Mouse (Mus musculus): ENCODE measurements around the gene Smpd2. TPM values are rescaled to one million over a fixed set of nuclear protein-coding genes. Genes with fewer than 3 reads are reported as not detected.

Smpd2 gene
- total RNA-seq (2021), result 10 to 100 TPM; 18.5 to 20.6 TPM

DNA sequence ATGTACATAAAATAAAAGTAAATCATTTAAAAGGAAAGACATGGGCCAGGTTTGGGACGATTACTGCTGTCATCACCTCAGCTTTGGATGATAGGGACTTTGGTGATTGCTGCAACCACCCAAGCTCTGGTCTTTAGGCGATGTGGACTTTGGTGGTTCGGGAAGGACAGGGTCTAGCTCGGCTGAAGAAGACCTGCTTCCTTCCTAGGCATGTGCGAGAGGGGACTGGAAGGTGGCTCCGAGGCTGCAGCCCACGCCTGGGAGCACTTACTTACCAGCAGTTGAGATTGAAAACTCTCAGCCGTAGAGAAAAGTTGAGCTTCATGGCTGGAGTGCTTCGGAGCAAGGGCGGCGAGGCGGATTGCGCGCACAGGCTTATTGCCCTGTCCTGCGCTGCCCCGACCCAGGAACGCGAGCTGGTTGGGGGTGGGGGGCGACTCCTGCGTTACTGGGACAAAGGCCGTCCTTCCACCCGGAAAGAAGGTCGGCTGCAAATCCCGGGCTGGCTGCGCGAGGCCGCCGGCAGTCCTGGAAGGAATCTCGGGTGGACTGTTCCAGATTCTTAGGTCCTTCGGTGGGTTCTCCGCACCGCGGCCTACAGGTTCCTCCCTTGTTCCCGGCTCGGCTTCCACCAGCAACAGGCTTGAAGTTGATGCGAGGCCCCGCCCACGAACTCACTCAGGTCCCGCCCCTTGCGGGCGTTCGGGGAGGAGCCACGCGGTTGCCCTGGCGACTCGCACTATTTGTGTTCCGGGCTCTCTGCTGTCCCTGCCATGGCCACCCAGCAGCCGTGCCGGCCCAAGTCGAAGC, at the start of gene Smpd2, which contains the start of gene Ppil6:
Gene Smpd2, minus strand, starts transcription at position 662 of the 810 bp plus-strand sequence.
Gene Ppil6, plus strand, starts transcription at position 732 of the 810 bp plus-strand sequence.
- intact Hi-C loops (cut with DNase I), result no loop called here

DNA sequence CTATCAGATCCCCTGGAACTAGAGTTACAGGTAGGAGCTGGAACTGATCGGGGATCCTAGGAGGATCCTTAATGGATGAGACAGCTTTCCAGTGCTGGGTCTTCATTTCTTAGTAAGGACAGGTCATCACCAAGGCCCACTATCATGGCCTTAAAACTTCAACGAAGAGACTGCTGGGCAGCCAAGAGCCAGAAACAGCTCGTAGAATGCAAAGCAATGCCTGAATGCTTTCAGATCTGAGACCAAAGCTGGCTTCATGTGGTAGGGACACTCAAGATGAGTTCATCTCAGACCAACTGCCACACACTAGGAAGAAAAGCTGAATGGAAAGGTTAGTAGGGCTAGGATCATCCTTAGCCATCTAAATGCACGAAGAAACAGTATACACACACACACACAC, 48.8 kb upstream of the Smpd2 start:
- intact Hi-C loops (cut with DNase I), result no loop called here
- no peak for DNase-seq (ENCODE audit: low spot score in 2 of 2)

More for the DNA sequence above, at the start of gene Smpd2, which contains the start of gene Ppil6:
- DNase-seq (ENCODE audit: low spot score in 2 of 2), result peak; percentile 90

GRCm38 (mm10) chr10:41537983-41538330, 47.8 kb upstream of the Smpd2 start:
- no peak for DNase-seq (ENCODE audit: low spot score in 2 of 2)
- intact Hi-C loops (cut with DNase I), result no loop called here

GRCm38 (mm10) chr10:41537226-41537982, 47.2 kb upstream of the Smpd2 start:
- intact Hi-C loops (cut with DNase I), result no loop called here
- DNase-seq (ENCODE audit: low spot score in 2 of 2), result no peak

DNA sequence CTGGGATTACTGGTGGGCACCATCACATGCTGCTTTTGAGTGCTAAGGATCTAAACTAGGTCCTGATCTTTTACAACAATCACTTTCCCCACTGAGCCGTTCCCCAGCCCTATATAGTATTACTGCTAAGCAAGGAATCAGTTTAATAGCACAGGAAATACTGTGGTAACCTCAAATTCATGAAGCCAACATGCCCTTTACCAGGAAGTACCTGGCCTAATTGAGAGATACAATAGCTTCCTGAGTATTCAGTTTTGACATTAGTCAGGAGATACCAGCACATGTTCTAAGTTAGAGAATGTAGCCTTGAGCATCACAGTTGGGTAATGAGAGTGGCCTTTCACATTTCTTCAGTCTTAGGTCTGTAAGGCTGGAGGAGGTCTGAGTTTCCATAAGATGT, 46.5 kb upstream of the Smpd2 start:
- DNase-seq (ENCODE audit: low spot score in 2 of 2), result no peak
- intact Hi-C loops (cut with DNase I), result no loop called here

DNA sequence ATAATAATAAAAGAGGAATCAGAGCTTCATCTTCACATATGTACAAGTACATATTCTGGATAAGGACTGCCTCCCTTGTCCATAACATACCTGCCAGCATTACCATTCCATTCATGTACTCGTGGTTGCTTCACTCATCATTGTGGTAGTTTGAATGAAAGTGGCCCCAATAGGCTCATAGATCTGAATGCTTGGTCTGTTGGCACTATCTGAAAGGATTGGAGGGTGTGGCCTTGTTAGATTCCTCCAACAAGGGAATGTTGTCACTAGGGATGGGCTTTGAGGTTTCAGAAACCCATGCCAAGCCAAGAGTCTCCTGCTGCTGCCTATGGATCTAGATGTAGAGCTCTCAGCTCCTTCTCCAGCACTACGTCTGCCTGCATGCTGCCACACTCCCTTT, 45.8 kb upstream of the Smpd2 start:
- intact Hi-C loops (cut with DNase I), result no loop called here
- DNase-seq (ENCODE audit: low spot score in 2 of 2), result no peak

DNA sequence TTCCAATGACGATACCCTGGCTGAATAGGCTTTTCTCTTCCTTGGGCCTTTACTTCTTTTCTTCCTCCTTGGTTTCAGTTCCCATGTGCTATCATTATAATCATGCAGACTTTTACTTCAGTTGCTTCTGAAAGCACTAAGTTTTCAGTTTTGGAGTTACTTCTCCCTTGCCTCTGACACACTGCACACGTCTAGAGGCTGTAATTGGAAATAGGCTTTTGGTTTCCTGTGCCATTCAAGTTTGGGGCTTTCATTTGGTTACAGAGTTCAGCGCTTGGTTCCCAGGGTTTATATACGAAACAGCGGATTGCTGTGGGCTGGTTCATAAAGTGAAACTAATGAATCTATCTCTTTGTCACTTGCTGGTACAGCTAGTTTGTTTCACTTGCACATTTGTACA, 39.8 kb upstream of the Smpd2 start:
- intact Hi-C loops (cut with DNase I), result no loop called here
- DNase-seq (ENCODE audit: low spot score in 2 of 2), result no peak

DNA sequence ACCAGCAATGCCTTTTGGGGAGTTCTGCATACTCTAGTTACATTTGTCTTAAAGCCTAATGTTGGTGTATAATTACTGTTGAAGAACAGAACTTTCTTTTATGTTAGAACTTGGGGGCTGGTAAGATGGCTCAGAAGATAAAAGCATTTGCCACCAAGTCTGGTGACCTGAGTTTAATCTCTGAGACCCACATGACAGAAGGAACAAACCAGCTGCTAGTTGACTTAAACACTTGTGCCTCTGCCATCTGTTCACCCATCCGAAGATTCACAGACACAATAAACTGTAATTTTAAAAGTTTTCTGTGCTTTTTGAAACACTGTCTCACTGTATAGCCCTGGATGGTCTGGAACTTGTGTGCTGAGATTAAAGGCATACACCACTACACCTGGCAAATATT, 35.5 kb upstream of the Smpd2 start:
- intact Hi-C loops (cut with DNase I), result no loop called here
- no peak for DNase-seq (ENCODE audit: low spot score in 2 of 2)

DNA sequence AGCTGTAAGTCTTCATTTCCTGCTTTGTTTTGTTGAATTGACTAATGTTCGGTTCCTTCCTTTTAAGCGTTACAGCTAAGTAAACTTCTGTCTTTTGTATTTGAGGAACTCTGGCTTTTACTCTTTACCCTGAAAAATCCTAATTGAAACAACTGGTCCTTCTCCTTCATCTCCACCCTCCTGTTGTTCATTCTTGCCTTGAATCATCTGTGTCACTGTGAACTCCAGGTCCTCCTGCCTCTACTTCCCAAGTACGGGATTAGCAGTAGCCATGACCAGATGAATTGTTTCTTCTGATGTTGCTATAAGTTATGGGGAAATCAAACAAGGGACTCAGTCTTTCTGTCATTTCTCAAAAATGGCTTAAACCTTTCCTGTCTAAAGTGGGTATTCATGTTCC, 33.2 kb upstream of the Smpd2 start:
- intact Hi-C loops (cut with DNase I), result loop anchor here (5.0 kb wide), 1 partner anchor 49 kb away; no protein-coding TSS in a partner anchor
- no peak for DNase-seq (ENCODE audit: low spot score in 2 of 2)

DNA sequence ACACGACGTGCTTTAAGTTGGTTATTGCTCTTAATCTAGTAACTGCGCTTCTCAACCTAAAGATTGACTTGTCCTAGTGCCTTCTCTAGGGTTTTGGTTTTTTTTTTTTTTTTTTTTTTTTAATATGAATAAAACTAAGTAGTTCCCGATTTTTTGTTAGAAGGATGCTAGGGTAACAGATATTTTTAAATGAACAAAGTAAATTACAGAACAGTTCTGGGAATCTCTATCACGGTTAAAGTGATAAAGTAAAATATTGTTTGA, 30.2 kb upstream of the Smpd2 start:
- no peak for DNase-seq (ENCODE audit: low spot score in 2 of 2)
- intact Hi-C loops (cut with DNase I), result loop anchor here (5.0 kb wide), 1 partner anchor 52 kb away; no protein-coding TSS in a partner anchor

DNA sequence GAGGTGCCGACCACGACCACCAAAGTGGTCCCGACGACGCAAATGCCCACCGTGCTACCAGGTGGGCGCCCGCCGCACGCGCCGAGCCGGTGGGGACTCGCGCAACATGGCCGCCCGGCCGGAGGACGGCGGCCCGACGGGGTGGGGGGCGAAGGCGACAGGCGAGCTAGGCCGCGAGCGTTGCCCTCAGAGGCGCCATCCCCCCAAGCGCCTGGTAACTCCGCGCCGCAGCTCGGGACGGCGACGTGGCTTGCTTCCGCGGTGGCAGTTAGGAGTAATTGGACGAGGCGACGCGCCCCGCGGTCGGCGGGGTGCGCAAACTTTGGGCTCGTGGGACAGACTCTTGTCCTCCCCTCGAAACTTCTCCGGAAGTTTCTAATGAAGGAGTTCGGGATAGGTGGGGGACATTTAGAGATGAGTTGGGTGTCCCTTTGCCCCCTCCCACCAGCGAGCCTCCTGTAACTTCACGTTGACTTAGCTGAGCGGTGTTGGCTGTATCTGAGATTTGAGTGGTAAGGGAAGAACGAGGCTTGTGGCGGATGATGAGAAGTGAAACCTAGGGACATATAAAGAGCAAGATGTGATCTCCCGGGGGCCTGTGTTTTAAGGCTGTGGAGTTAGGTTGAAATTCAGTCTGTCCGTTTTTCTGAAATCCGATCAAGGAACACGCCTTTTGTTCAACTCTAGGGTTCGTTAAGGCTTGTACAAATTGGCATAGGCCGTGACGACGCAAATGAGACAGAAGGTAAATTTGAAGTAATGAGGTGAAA, 29.7 kb upstream of the Smpd2 start:
- intact Hi-C loops (cut with DNase I), result loop anchor here (2.0 to 10.0 kb wide), 4 partner anchors 52 to 755 kb away; partner anchors contain the start of gene Foxo3
- DNase-seq (ENCODE audit: low spot score in 2 of 2), result no peak

- intact Hi-C loops (cut with DNase I), result loop anchor here (2.0 to 10.0 kb wide), 3 partner anchors 164 to 756 kb away; partner anchors contain the start of gene Foxo3
- peak; percentile 91 to 92 for DNase-seq (ENCODE audit: low spot score in 2 of 2)
These were observed 28.9 kb upstream of the Smpd2 start, which contains the start of gene Cd164 for GRCm38 (mm10) chr10:41518981-41519618. Cd164 (plus strand) TSS chr10:41519414.

DNA sequence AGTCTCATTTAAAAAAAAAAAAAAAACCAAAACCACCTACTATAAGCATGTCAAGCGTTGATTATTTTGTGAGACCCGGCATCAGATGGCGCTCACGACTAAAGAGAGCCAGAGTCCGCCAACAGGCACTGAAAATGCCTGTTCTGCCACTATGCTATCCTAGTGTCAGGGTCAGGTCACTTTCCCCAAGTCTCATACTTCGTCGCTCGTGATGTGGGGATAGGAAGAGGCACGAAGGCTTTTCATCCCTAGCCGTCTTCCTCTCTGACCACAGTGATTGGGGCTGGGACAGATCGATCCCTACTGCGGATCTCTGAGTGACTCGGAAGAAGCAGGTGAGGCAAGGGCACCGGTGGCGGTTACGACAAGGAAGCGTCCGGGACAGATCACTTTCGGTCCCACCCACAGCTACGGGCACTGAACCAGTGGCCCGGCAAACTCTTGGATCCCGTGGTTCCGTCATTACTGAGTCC, 28.4 kb upstream of the Smpd2 start:
- intact Hi-C loops (cut with DNase I), result loop anchor here (2.0 to 10.0 kb wide), 3 partner anchors 164 to 756 kb away; partner anchors contain the start of gene Foxo3
- DNase-seq (ENCODE audit: low spot score in 2 of 2), result peak; percentile 58 to 59

- intact Hi-C loops (cut with DNase I), result loop anchor here (5.0 to 10.0 kb wide), 2 partner anchors 297 to 760 kb away; partner anchors contain the start of gene Foxo3
- DNase-seq (ENCODE audit: low spot score in 2 of 2), result no peak
These were observed 24.8 kb upstream of the Smpd2 start for GRCm38 (mm10) chr10:41514921-41515320.

DNA sequence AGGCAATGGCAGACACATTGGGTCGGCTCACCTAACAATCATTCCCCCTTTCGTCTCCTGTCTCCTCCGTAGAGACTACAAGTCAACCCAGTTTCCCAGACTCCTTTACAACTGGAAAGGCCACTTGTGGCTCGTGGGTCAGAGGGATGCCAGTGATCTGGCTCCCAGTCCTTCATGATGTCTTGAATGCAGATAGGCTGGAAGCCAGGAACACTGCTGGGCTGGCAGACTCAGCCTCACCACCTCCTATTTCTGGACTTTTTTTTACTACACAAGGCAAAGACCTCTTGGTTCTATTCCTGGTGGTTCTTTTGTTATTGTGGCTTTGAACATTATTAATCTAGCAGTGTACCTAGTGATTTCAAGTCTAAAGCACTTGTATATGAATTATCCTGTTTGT, 24.1 kb upstream of the Smpd2 start:
- DNase-seq (ENCODE audit: low spot score in 2 of 2), result no peak
- intact Hi-C loops (cut with DNase I), result loop anchor here (10.0 kb wide), 1 partner anchor 760 kb away; the partner anchor contains the start of gene Foxo3

- intact Hi-C loops (cut with DNase I), result loop anchor here (10.0 kb wide), 2 partner anchors 54 to 504 kb away; partner anchors contain the start of gene Zbtb24
- no peak for DNase-seq (ENCODE audit: low spot score in 2 of 2)
These were observed 19.0 kb upstream of the Smpd2 start for GRCm38 (mm10) chr10:41509160-41509559.

GRCm38 (mm10) chr10:41505446-41505845, 15.3 kb upstream of the Smpd2 start:
- DNase-seq (ENCODE audit: low spot score in 2 of 2), result peak; percentile 36 to 43
- intact Hi-C loops (cut with DNase I), result loop anchor here (10.0 kb wide), 2 partner anchors 51 to 501 kb away; partner anchors contain the start of gene Zbtb24

DNA sequence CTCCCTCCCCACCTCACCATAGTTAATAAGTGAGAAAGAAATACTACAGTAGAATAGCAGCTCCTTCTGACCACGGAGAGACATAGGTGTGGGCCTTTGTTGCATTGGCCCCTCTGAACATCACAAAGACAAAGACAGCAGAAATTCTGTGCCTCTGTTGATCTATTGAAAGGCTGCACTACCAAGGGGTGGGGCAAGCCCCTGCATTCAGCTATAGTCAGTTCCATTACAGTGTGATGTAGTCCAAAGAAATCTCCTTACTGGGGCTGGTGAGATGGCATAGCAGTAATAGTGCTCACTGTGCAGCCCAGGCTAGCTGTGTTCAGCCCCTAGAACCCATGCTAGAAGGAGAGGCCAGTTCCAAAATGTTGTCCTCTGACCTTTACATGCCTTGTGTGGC, 14.8 kb upstream of the Smpd2 start:
- intact Hi-C loops (cut with DNase I), result loop anchor here (10.0 kb wide), 2 partner anchors 50 to 500 kb away; partner anchors contain the start of gene Zbtb24
- no peak for DNase-seq (ENCODE audit: low spot score in 2 of 2)

- intact Hi-C loops (cut with DNase I), result loop anchor here (10.0 kb wide), 2 partner anchors 46 to 496 kb away; partner anchors contain the start of gene Zbtb24
- no peak for DNase-seq (ENCODE audit: low spot score in 2 of 2)
These were observed 10.8 kb upstream of the Smpd2 start for GRCm38 (mm10) chr10:41500941-41501340.

All from left cerebral cortex, postnatal 36 days (tissue).